Mouse (Mus musculus): ENCODE measurements around the gene Rpl37a.

DNA sequence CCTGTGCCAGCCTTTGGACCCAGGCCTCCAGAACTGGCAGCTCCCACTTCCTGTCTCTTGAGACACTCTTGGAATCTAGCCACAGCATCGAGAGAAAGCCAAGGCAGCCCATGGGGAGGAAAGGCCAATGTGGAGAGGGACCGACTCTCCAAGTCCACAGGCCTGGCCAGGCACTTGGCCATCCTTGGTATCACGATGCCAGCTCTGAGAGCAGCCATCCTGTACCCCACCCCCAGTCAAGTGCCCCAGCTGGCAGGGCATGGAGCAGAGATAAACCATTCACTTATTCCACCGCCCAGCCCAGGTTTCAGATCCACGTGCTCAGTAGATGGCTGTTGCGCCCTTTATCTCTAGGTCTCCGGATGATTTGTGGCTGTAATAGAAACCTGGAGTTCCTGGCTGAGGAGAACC lies 40.3 kb downstream of the Rpl37a start:
- no peak for TF ChIP-seq CTCF (IDR thresholded peaks at IDR 0.05)
- no peak for TF ChIP-seq EP300 (IDR thresholded peaks at IDR 0.05)

All from lung, postnatal 0 days (tissue).